ENCODE assay signal across 18 mouse cellular contexts in the genomic region with DNA sequence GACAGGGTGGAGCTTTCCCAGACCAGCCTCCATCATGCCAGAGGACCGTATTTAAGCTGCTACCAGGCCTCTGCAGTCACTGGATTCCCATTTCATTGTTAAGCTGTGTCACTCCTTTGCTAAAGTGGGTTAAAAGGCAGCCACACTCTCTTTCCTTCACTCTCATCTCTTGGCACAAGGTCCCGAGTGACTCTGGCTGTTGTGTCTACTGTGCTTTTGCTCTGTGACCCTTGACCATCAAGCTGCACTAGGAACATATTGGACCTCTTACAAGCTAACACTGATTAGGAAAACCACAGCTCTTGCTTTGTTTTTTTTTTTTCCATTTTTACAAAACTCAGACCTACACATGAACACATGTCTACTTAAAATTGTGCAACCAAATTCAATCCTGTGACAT. TPM values are rescaled to one million over a fixed set of nuclear protein-coding genes. Genes with fewer than 3 reads are reported as not detected.
"Had no signal": no experiment of that assay in that cellular context is flagged by ENCODE, and none has a peak within 500 bp of the region (broad histone marks: within the 10 kb centered on the region; RNA-seq: fewer than 3 reads in every experiment).

No protein-coding gene starts in this region.

- ATAC-seq: intestine, embryonic 15.5 days; midbrain, embryonic 13.5 days; midbrain, embryonic 16.5 days had no signal

- H3K4me3 ChIP-seq: intestine, embryonic 15.5 days; kidney, embryonic 15.5 days; left cerebral cortex, adult 2 months; megakaryocyte, embryonic 14.5 days; midbrain, embryonic 10.5 days; midbrain, embryonic 13.5 days had no signal

- H3K4me1 ChIP-seq: intestine, embryonic 15.5 days; kidney, embryonic 15.5 days had no signal

- DNase-seq: kidney, adult 11 months; kidney, postnatal 14 days; kidney, postnatal 4 days; layer of hippocampus, postnatal 36 days; lung, embryonic 14.5 days; lung, postnatal 10 days; lung, postnatal 4 days; thymus, adult 18-20 months; thymus, postnatal 36 days had no signal

RNA-seq across cellular contexts. Expression of a gene that starts 52.3 kb away (rescaled TPM):
- polyA plus RNA-seq: limb, embryonic 11.5 days; liver, embryonic 11.5 days; lung, embryonic 14.5 days had no signal
